Mouse (Mus musculus): Measurements from ENCODE around the gene Klk7. TPM values are rescaled to one million over a fixed set of nuclear protein-coding genes. Genes with fewer than 3 reads are reported as not detected.
A peak's percentile ranks its signal among the peaks of the same experiment; 100 is the strongest.

Klk7 gene
- polyA plus RNA-seq, 1 experiment from 2014 or later: not detected

- H3K4me3 ChIP-seq (replicated peaks; ENCODE audit: low read length): no peak overlapping the region
- no peak overlapping the region for H3K9ac ChIP-seq
- DNase-seq (ENCODE audit: low spot score) (no peak), ATAC-seq (ENCODE audit: low FRiP score) (no peak)
- WGBS: 81% methylated on average over 1 of the region's 1 CpGs
- H3K9me3 ChIP-seq (ENCODE audit: control insufficient read depth, low read length): no peaks in the 10 kb centered on the region
- H3K27ac ChIP-seq: no peak overlapping the region
- H3K27me3 ChIP-seq (ENCODE audit: control insufficient read depth, insufficient read depth, low read length): 0 out of 2 replicates have a peak, but pooled peaks cover 9% of the 10 kb centered on the region
- no peaks in the 10 kb centered on the region for H3K4me1 ChIP-seq (replicated peaks; ENCODE audit: control insufficient read depth, insufficient read depth, low read length)
- H3K36me3 ChIP-seq (replicated peaks; ENCODE audit: control insufficient read depth, insufficient read depth): no peaks in the 10 kb centered on the region
- H3K4me2 ChIP-seq (replicated peaks): no peak overlapping the region
These were observed 25.8 kb upstream of the Klk7 start for GRCm38 (mm10) chr7:43785286-43785685.

- Histone ChIP-seq H3K27me3 (ENCODE audit: control insufficient read depth, insufficient read depth, low read length) (0 out of 2 replicates have a peak, but pooled peaks cover 6% of the 10 kb centered on the region), H3K4me3 (replicated peaks; ENCODE audit: low read length) (no peak overlapping the region), H3K27ac (no peak overlapping the region), H3K9ac (no peak overlapping the region), H3K9me3 (ENCODE audit: control insufficient read depth, low read length) (no peaks in the 10 kb centered on the region), H3K4me2 (replicated peaks) (no peak overlapping the region), H3K4me1 (replicated peaks; ENCODE audit: control insufficient read depth, insufficient read depth, low read length) (no peaks in the 10 kb centered on the region), H3K36me3 (replicated peaks; ENCODE audit: control insufficient read depth, insufficient read depth) (no peaks in the 10 kb centered on the region)
- ATAC-seq (ENCODE audit: low FRiP score) (no peak), DNase-seq (ENCODE audit: low spot score) (no peak)
- WGBS: 80% methylated on average over 3 of the region's 3 CpGs
These were observed 23.0 kb upstream of the Klk7 start for GRCm38 (mm10) chr7:43788096-43788495.

GRCm38 (mm10) chr7:43789295-43789694 lies 21.8 kb upstream of the Klk7 start:
- WGBS: 77% methylated on average over 2 of the region's 2 CpGs
- Histone ChIP-seq H3K27me3 (ENCODE audit: control insufficient read depth, insufficient read depth, low read length) (peaks cover 5% of the 10 kb centered on the region; the same call in 1 of the 2 replicates), H3K36me3 (replicated peaks; ENCODE audit: control insufficient read depth, insufficient read depth) (no peaks in the 10 kb centered on the region), H3K27ac (no peak overlapping the region), H3K4me2 (replicated peaks) (no peak overlapping the region), H3K9me3 (ENCODE audit: control insufficient read depth, low read length) (no peaks in the 10 kb centered on the region), H3K4me3 (replicated peaks; ENCODE audit: low read length) (no peak overlapping the region), H3K4me1 (replicated peaks; ENCODE audit: control insufficient read depth, insufficient read depth, low read length) (no peaks in the 10 kb centered on the region), H3K9ac (no peak overlapping the region)
- ATAC-seq (ENCODE audit: low FRiP score) (no peak), DNase-seq (ENCODE audit: low spot score) (no peak)

GRCm38 (mm10) chr7:43791591-43791990 lies 19.5 kb upstream of the Klk7 start, which contains the start of gene Klk9:
Klk9 (plus strand) TSS chr7:43791891.
- no peaks in the 10 kb centered on the region for H3K9me3 ChIP-seq (ENCODE audit: control insufficient read depth, low read length)
- no peaks in the 10 kb centered on the region for H3K36me3 ChIP-seq (replicated peaks; ENCODE audit: control insufficient read depth, insufficient read depth)
- peaks cover 24% of the 10 kb centered on the region for H3K27me3 ChIP-seq (ENCODE audit: control insufficient read depth, insufficient read depth, low read length)
- H3K4me2 ChIP-seq (replicated peaks): no peak within 1 kb of the TSS
- ATAC-seq (ENCODE audit: low FRiP score): no peak
- no peak within 1 kb of the TSS for H3K27ac ChIP-seq
- no peak for DNase-seq (ENCODE audit: low spot score)
- peaks cover 3% of the 10 kb centered on the region for H3K4me1 ChIP-seq (replicated peaks; ENCODE audit: control insufficient read depth, insufficient read depth, low read length)
- no peak within 1 kb of the TSS for H3K9ac ChIP-seq
- WGBS: 81% methylated on average over 7 of the region's 7 CpGs
- H3K4me3 ChIP-seq (replicated peaks; ENCODE audit: low read length): no peak within 1 kb of the TSS

- H3K4me1 ChIP-seq (replicated peaks; ENCODE audit: control insufficient read depth, insufficient read depth, low read length): peaks cover 10% of the 10 kb centered on the region
- peak overlapping the region; percentile 77 for H3K4me2 ChIP-seq (replicated peaks)
- WGBS: 7% methylated on average over 8 of the region's 8 CpGs
- H3K27ac ChIP-seq: no peak overlapping the region
- H3K36me3 ChIP-seq (replicated peaks; ENCODE audit: control insufficient read depth, insufficient read depth): no peaks in the 10 kb centered on the region
- H3K9me3 ChIP-seq (ENCODE audit: control insufficient read depth, low read length): no peaks in the 10 kb centered on the region
- H3K9ac ChIP-seq: peak overlapping the region; percentile 61
- H3K27me3 ChIP-seq (ENCODE audit: control insufficient read depth, insufficient read depth, low read length): peaks cover 42% of the 10 kb centered on the region
- DNase-seq (ENCODE audit: low spot score) (no peak), ATAC-seq (ENCODE audit: low FRiP score) (no peak)
- H3K4me3 ChIP-seq (replicated peaks; ENCODE audit: low read length): peak overlapping the region; percentile 46
These were observed 14.7 kb upstream of the Klk7 start for GRCm38 (mm10) chr7:43796355-43796754.

GRCm38 (mm10) chr7:43797333-43797769 lies 13.7 kb upstream of the Klk7 start, which contains the start of gene Klk8:
Klk8 (plus strand) TSS chr7:43797577.
- Histone ChIP-seq H3K4me1 (replicated peaks; ENCODE audit: control insufficient read depth, insufficient read depth, low read length) (peaks cover 10% of the 10 kb centered on the region), H3K4me2 (replicated peaks) (peak within 1 kb of the TSS; percentile 77), H3K36me3 (replicated peaks; ENCODE audit: control insufficient read depth, insufficient read depth) (no peaks in the 10 kb centered on the region), H3K4me3 (replicated peaks; ENCODE audit: low read length) (peak within 1 kb of the TSS; percentile 46), H3K9me3 (ENCODE audit: control insufficient read depth, low read length) (no peaks in the 10 kb centered on the region), H3K9ac (peak within 1 kb of the TSS; percentile 61), H3K27me3 (ENCODE audit: control insufficient read depth, insufficient read depth, low read length) (peaks cover 42% of the 10 kb centered on the region), H3K27ac (no peak within 1 kb of the TSS)
- DNase-seq (ENCODE audit: low spot score) (no peak), ATAC-seq (ENCODE audit: low FRiP score) (peak; percentile 19; the same call in 1 of the 2 replicates)
- WGBS: 1% methylated on average over 28 of the region's 28 CpGs

GRCm38 (mm10) chr7:43797844-43798462 lies 13.1 kb upstream of the Klk7 start:
- no peak for DNase-seq (ENCODE audit: low spot score)
- peak overlapping the region; percentile 46 for H3K4me3 ChIP-seq (replicated peaks; ENCODE audit: low read length)
- 38% methylated on average over 13 of the region's 13 CpGs for WGBS
- H3K27ac ChIP-seq: no peak overlapping the region
- H3K9me3 ChIP-seq (ENCODE audit: control insufficient read depth, low read length): no peaks in the 10 kb centered on the region
- peaks cover 42% of the 10 kb centered on the region for H3K27me3 ChIP-seq (ENCODE audit: control insufficient read depth, insufficient read depth, low read length)
- no peaks in the 10 kb centered on the region for H3K36me3 ChIP-seq (replicated peaks; ENCODE audit: control insufficient read depth, insufficient read depth)
- ATAC-seq (ENCODE audit: low FRiP score): peak; percentile 28; the same call in 1 of the 2 replicates
- no peak overlapping the region for H3K9ac ChIP-seq
- H3K4me1 ChIP-seq (replicated peaks; ENCODE audit: control insufficient read depth, insufficient read depth, low read length): peaks cover 10% of the 10 kb centered on the region
- peak overlapping the region; percentile 77 for H3K4me2 ChIP-seq (replicated peaks)

- Histone ChIP-seq H3K36me3 (replicated peaks; ENCODE audit: control insufficient read depth, insufficient read depth) (no peaks in the 10 kb centered on the region), H3K4me1 (replicated peaks; ENCODE audit: control insufficient read depth, insufficient read depth, low read length) (peaks cover 10% of the 10 kb centered on the region), H3K9ac (no peak overlapping the region), H3K9me3 (ENCODE audit: control insufficient read depth, low read length) (no peaks in the 10 kb centered on the region), H3K4me3 (replicated peaks; ENCODE audit: low read length) (no peak overlapping the region), H3K27me3 (ENCODE audit: control insufficient read depth, insufficient read depth, low read length) (peaks cover 36% of the 10 kb centered on the region), H3K27ac (no peak overlapping the region), H3K4me2 (replicated peaks) (no peak overlapping the region)
- no peak for ATAC-seq (ENCODE audit: low FRiP score)
- DNase-seq (ENCODE audit: low spot score): no peak
- WGBS: 70% methylated on average over 7 of the region's 7 CpGs
These were observed 11.2 kb upstream of the Klk7 start for GRCm38 (mm10) chr7:43799876-43800275.

GRCm38 (mm10) chr7:43815211-43815610 lies 4.1 kb downstream of the Klk7 start:
- Histone ChIP-seq H3K27ac (no peak overlapping the region), H3K4me2 (replicated peaks) (no peak overlapping the region), H3K9me3 (ENCODE audit: control insufficient read depth, low read length) (no peaks in the 10 kb centered on the region), H3K4me1 (replicated peaks; ENCODE audit: control insufficient read depth, insufficient read depth, low read length) (no peaks in the 10 kb centered on the region), H3K27me3 (ENCODE audit: control insufficient read depth, insufficient read depth, low read length) (no peaks in the 10 kb centered on the region), H3K36me3 (replicated peaks; ENCODE audit: control insufficient read depth, insufficient read depth) (no peaks in the 10 kb centered on the region), H3K9ac (no peak overlapping the region), H3K4me3 (replicated peaks; ENCODE audit: low read length) (no peak overlapping the region)
- DNase-seq (ENCODE audit: low spot score) (no peak), ATAC-seq (ENCODE audit: low FRiP score) (no peak)
- 93% methylated on average over 7 of the region's 7 CpGs for WGBS

Data from hindbrain, embryonic 14.5 days (tissue).